Mouse (Mus musculus): ENCODE data around the gene Fam219b. TPM values are rescaled to one million over a fixed set of nuclear protein-coding genes. Genes with fewer than 3 reads are reported as not detected.
A peak's percentile ranks its signal among the peaks of the same experiment; 100 is the strongest.

Gene Fam219b
- 21.0 TPM in 2 replicates for polyA plus RNA-seq (2016; fragmentation: Nextera tagmentation; extraction: Ambion mirVana)

DNA sequence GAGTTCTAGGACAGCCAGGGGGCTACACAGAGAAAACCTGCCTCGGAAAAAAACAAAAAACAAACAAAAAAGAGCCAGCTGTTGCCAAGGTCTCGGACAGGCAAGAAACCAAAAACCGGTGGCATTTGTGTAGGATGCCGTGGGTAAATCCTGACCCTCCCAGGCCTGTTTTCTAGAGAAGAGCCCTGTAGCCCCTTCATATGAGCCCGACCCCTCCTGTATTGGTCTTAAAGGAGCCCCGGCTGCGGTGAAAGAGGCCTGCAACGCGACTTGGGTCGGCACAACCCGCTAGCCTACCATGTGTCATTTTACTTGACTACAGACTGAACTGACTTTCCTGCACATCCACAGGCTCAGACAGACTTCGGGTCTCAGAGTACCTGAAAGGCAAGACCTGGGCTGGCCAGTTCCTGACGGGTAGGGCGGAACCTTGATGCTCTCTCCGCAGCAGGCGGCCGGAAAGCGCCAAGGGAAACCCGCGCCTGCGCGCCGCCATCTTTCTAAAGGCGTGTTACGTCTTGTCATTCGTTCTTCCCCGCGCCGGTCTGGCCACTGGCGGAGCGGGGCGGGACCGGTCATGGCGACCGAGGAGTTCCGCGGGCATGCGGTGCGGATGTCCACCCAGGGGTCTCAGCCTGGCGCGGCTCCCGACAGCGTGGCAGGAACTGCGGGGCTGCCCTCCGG, at the start of gene Fam219b:
TSS of gene Fam219b (plus strand) at position 485 of the 684 bp plus-strand sequence.
- peaks cover 41% of the 10 kb centered on the region for H3K36me3 ChIP-seq
- WGBS: 3% methylated on average over 44 of the region's 45 CpGs

DNA sequence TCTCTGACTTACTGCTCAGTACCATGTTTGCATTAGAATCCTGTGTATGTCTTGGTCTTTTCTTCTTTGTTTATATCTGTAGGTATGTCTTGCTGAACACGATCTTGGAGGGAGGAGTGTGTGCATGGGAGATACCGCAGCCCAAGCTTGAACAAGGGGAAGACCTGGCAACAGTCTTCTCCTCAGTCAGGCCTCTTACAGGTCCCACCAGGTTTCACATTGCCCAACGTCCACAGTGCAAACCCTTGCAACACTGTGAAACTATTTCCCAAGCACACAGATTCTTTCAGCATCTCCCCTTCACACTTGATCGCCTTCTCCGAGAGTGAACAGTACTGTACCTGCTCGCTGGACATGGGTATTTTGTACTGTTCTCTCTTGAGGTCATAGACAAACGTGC, 49.5 kb upstream of the Fam219b start:
- Histone ChIP-seq H3K27me3 (peaks cover 9% of the 10 kb centered on the region; the same call in 1 of the 2 replicates), H3K4me3 (no peak overlapping the region), H3K9ac (replicated peaks) (no peak overlapping the region), H3K27ac (replicated peaks) (no peak overlapping the region), H3K4me2 (replicated peaks) (no peak overlapping the region), H3K9me3 (no peaks in the 10 kb centered on the region), H3K36me3 (no peaks in the 10 kb centered on the region), H3K4me1 (0 out of 2 replicates have a peak, but pooled peaks cover 3% of the 10 kb centered on the region)
- 78% methylated on average over 7 of the region's 7 CpGs for WGBS
- ATAC-seq (ENCODE audit: low FRiP score, low read depth): no peak

More for the DNA sequence above, at the start of gene Fam219b:
- peak; percentile 89 for ATAC-seq (ENCODE audit: low FRiP score, low read depth)
- H3K4me3 ChIP-seq: peak within 1 kb of the TSS; percentile 83
- peaks cover 22% of the 10 kb centered on the region for H3K4me1 ChIP-seq
- H3K27me3 ChIP-seq: no peaks in the 10 kb centered on the region
- no peaks in the 10 kb centered on the region for H3K9me3 ChIP-seq
- H3K27ac ChIP-seq (replicated peaks): peak within 1 kb of the TSS; percentile 86
- H3K4me2 ChIP-seq (replicated peaks): peak within 1 kb of the TSS; percentile 88
- H3K9ac ChIP-seq (replicated peaks): peak within 1 kb of the TSS; percentile 86

DNA sequence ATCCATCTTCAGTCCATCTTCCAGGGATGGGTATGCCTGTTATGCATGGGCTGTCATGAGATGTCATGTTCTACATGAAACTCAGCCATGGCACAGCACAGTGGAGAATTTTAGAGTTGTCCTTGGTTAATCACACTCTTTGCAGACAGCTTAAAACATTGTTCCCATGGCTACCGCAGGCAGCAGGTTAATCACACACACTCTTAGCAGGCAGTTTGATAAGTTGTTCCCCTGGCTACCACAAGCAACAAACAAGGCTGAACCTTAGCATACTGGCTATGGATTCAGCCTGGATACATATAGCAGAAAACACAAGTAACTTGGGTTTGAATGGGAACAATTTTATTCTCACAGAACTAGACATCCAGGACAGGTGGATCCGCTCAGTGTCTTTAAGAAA, 43.8 kb upstream of the Fam219b start:
- Histone ChIP-seq H3K27ac (replicated peaks) (no peak overlapping the region), H3K4me2 (replicated peaks) (no peak overlapping the region), H3K9ac (replicated peaks) (no peak overlapping the region), H3K9me3 (no peaks in the 10 kb centered on the region), H3K4me1 (0 out of 2 replicates have a peak, but pooled peaks cover 2% of the 10 kb centered on the region), H3K36me3 (no peaks in the 10 kb centered on the region), H3K27me3 (0 out of 2 replicates have a peak, but pooled peaks cover 5% of the 10 kb centered on the region), H3K4me3 (no peak overlapping the region)
- no peak for ATAC-seq (ENCODE audit: low FRiP score, low read depth)
- WGBS: 87% methylated on average over 2 of the region's 2 CpGs

DNA sequence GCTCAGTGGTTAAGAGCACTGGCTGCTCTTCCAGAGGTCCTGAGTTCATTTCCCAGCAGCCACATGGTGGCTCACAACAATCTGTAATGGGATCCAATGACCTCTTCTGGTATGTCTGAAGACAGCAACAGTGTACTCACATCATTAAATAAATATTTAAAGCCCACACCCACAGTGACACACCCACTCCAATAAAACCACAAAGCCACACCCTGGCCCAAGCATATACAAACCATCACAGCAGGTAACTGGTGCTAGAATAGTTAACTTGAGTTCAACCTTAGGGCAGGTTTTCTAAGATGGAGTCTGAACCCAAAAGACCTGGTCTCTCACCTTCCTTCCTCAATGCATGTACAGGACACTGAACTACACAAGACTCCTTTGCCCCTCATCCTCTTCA, 42.4 kb upstream of the Fam219b start:
- H3K36me3 ChIP-seq: no peaks in the 10 kb centered on the region
- ATAC-seq (ENCODE audit: low FRiP score, low read depth): no peak
- peaks cover 20% of the 10 kb centered on the region for H3K27me3 ChIP-seq
- no peak overlapping the region for H3K27ac ChIP-seq (replicated peaks)
- no peak overlapping the region for H3K4me2 ChIP-seq (replicated peaks)
- no peak overlapping the region for H3K9ac ChIP-seq (replicated peaks)
- no peaks in the 10 kb centered on the region for H3K9me3 ChIP-seq
- H3K4me1 ChIP-seq: 0 out of 2 replicates have a peak, but pooled peaks cover 4% of the 10 kb centered on the region
- H3K4me3 ChIP-seq: no peak overlapping the region

DNA sequence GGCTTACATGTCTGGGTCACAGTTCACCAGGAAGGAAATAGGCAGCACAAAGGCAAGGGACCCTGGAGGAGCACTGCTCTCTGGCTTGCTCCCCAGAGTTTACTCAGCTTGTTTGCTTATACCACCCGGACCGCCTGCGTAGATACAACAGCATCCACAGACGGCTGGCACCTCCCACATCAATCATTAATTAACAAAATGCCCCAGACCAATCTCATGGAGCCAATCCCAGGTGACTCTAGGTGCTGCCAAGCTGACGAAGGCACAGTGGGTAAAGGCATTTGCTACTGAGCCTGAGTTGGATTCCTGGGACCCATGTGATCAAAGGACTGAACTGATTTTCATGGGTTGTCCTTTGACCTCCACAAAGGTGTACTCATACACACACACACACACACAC, 40.1 kb upstream of the Fam219b start:
- ATAC-seq (ENCODE audit: low FRiP score, low read depth): no peak
- H3K4me1 ChIP-seq: peaks cover 19% of the 10 kb centered on the region
- 71% methylated on average over 5 of the region's 5 CpGs for WGBS
- no peaks in the 10 kb centered on the region for H3K36me3 ChIP-seq
- no peak overlapping the region for H3K4me3 ChIP-seq
- H3K27ac ChIP-seq (replicated peaks): no peak overlapping the region
- H3K9ac ChIP-seq (replicated peaks): no peak overlapping the region
- H3K27me3 ChIP-seq: peaks cover 42% of the 10 kb centered on the region
- H3K4me2 ChIP-seq (replicated peaks): no peak overlapping the region
- no peaks in the 10 kb centered on the region for H3K9me3 ChIP-seq

DNA sequence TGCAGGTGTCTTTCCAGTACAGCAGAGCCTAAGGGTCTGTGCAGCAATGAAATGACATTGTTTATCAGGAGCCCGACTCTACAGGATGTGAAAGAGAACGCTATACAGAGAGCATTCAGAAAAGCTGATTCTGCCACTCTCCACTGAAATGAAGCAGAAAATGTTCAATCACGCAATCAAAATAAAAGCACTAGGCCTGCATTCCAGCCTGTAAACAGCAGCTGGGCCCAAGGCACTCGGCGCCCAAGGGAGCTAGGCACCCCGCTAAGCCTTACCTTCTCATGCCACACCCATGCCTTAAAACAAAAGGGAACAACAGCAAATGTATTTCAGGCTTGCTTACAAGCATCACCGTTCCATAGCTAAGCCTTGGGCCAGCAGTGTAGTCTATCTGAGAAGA, 38.8 kb upstream of the Fam219b start:
- Histone ChIP-seq H3K4me2 (replicated peaks) (no peak overlapping the region), H3K36me3 (no peaks in the 10 kb centered on the region), H3K27me3 (peaks cover 55% of the 10 kb centered on the region), H3K4me1 (peaks cover 31% of the 10 kb centered on the region), H3K9ac (replicated peaks) (no peak overlapping the region), H3K4me3 (no peak overlapping the region), H3K27ac (replicated peaks) (peak overlapping the region; percentile 56), H3K9me3 (no peaks in the 10 kb centered on the region)
- ATAC-seq (ENCODE audit: low FRiP score, low read depth): no peak
- WGBS: 56% methylated on average over 7 of the region's 7 CpGs

DNA sequence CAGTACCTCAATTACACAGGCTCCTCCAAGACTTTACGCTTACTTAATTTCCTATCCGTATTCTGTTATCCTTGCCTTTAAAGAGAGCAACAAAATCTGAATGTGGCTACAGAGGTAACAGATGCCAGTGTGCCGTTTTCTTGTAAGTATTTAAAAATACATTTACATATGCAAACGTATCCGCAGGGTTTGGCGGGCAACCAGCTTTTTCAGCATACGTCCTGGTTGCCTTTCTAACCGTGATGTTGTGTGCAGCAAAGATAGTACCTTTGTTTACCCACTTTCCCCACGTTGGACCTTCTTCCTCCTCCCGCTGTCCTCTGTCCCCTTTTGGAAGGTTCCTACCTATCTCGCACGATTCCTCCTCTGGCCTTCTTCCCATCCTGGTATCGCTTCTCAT, 35.9 kb upstream of the Fam219b start:
- peak overlapping the region; percentile 19 for H3K4me3 ChIP-seq
- peaks cover 84% of the 10 kb centered on the region for H3K27me3 ChIP-seq
- ATAC-seq (ENCODE audit: low FRiP score, low read depth): no peak
- no peaks in the 10 kb centered on the region for H3K9me3 ChIP-seq
- peak overlapping the region; percentile 43; the same call in 1 of the 2 replicates for H3K9ac ChIP-seq (replicated peaks)
- peaks cover 53% of the 10 kb centered on the region for H3K4me1 ChIP-seq
- peak overlapping the region; percentile 72 for H3K4me2 ChIP-seq (replicated peaks)
- H3K36me3 ChIP-seq: no peaks in the 10 kb centered on the region
- peak overlapping the region; percentile 64 for H3K27ac ChIP-seq (replicated peaks)
- 4% methylated on average over 13 of the region's 13 CpGs for WGBS

DNA sequence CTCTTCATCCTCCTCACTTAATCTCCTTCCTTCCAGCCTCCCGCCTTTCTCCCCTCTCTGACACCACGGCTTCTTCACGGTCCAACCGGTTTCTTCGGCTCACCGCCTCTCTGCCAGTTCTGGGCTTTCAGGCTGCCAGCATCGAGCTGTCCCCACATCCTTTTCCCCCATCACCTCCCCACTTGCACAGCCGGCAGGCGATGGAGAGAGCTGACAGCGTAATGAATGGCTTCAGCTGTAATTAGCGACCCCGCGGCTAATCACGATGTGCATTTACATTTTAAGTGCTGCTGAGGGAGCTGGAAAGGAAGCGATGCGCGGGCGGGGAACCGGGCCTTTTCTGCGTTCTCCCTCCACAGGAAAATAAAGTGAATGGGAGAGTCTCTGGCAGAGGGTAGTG, 35.5 kb upstream of the Fam219b start:
- under 1% methylated on average over 20 of the region's 20 CpGs for WGBS
- H3K4me2 ChIP-seq (replicated peaks): peak overlapping the region; percentile 72
- H3K4me3 ChIP-seq: peak overlapping the region; percentile 19
- H3K4me1 ChIP-seq: peaks cover 53% of the 10 kb centered on the region
- H3K36me3 ChIP-seq: no peaks in the 10 kb centered on the region
- no peak for ATAC-seq (ENCODE audit: low FRiP score, low read depth)
- peak overlapping the region; percentile 64 for H3K27ac ChIP-seq (replicated peaks)
- peaks cover 88% of the 10 kb centered on the region for H3K27me3 ChIP-seq
- no peaks in the 10 kb centered on the region for H3K9me3 ChIP-seq
- H3K9ac ChIP-seq (replicated peaks): peak overlapping the region; percentile 43; the same call in 1 of the 2 replicates

DNA sequence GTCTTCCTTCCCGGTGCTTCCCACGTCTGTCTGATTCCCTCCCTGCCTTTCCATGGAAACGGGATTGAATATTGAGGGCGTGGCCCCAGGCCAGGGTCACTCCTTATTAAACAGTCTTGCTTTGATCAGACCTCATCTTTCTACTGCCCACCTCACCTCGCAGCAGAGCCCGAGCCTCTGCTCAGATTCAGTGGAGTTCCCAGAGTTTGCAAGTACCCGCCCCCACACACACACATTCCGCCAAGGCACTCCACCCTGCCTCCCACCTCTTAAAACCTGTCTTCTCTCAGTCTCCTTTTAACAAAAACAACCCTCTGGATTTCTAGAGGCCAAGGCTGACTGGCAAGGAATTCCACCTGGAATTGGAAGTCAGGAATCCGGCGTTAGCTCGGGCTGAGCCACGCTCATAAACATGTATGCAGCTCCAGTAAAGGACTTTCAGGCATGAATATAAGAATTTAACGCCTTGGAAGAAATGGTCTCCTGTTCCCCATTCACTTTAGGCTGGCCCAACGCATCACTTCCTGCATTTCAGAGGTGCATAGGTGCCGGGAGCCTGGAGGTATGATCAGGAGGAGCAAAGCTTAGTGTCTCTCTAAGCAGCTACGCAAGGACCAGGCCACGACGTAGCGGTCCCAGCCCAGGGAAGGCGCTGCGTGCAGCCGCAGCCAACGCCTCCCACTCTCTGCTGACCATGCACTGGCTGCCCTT, 34.3 kb upstream of the Fam219b start:
- H3K9ac ChIP-seq (replicated peaks): no peak overlapping the region
- 2% methylated on average over 23 of the region's 23 CpGs for WGBS
- H3K4me3 ChIP-seq: peak overlapping the region; percentile 43
- peak overlapping the region; percentile 2; the same call in 1 of the 2 replicates for H3K27ac ChIP-seq (replicated peaks)
- H3K4me2 ChIP-seq (replicated peaks): peak overlapping the region; percentile 72
- peaks cover 89% of the 10 kb centered on the region for H3K27me3 ChIP-seq
- H3K9me3 ChIP-seq: no peaks in the 10 kb centered on the region
- peaks cover 53% of the 10 kb centered on the region for H3K4me1 ChIP-seq
- ATAC-seq (ENCODE audit: low FRiP score, low read depth): no peak
- no peaks in the 10 kb centered on the region for H3K36me3 ChIP-seq

DNA sequence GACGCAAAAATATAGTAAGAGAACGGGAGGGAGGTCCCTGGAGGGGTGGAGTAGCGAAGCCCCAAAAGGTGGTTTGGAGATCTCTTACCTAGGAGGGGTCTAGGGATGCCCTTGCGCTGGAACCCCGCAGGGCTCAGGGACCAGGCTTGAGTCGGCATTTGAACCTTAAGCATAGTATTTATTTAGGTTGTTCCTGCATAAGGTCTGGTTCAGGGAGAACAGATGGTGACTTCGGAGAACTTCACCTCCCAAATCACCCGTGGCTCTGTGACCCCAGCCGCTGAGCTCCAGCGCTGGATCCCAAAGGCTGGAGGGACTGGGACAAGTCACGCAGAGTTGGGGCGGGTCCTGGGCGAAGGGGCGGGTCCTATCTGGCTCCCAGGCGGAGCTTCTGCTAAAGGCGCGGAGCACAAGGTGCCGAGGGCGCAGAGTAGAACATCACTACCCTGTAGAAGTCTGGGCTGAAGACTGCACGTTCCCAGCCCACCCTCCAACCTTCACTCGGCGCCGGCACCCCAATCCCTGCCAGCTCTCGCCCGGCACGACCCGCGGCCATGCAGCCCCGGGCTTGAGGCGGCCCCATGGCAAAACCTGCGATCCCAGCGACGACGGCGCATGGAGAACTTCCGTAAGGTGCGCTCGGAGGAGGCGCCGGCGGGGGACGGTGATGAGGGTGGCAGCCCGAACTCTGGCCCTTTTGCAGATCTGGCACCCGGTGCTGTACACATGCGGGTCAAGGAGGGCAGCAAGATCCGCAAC, 33.5 kb upstream of the Fam219b start, which contains the start of gene Rpp25:
TSS of gene Rpp25 (plus strand) at position 405 of the 759 bp plus-strand sequence.
- Histone ChIP-seq H3K4me3 (peak within 1 kb of the TSS; percentile 43), H3K4me1 (peaks cover 49% of the 10 kb centered on the region), H3K27ac (replicated peaks) (peak within 1 kb of the TSS; percentile 84), H3K36me3 (no peaks in the 10 kb centered on the region), H3K27me3 (peaks cover 85% of the 10 kb centered on the region), H3K9me3 (no peaks in the 10 kb centered on the region), H3K4me2 (replicated peaks) (peak within 1 kb of the TSS; percentile 72), H3K9ac (replicated peaks) (peak within 1 kb of the TSS; percentile 35)
- WGBS: under 1% methylated on average over 43 of the region's 46 CpGs
- peak; percentile 57 for ATAC-seq (ENCODE audit: low FRiP score, low read depth)

DNA sequence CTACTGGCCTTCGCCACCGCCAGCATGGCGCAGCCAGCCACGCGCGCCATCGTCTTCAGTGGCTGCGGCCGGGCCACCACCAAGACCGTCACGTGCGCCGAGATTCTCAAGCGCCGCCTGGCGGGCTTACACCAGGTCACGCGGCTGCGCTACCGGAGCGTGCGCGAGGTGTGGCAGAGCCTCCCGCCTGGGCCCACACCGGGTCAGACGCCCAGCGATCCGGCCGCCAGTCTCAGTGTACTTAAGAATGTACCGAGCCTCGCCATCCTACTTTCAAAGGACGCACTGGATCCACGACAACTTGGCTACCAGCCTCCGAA, 33.0 kb upstream of the Fam219b start:
- Histone ChIP-seq H3K4me2 (replicated peaks) (peak overlapping the region; percentile 72), H3K36me3 (no peaks in the 10 kb centered on the region), H3K4me3 (peak overlapping the region; percentile 43), H3K4me1 (peaks cover 49% of the 10 kb centered on the region), H3K27ac (replicated peaks) (peak overlapping the region; percentile 84), H3K27me3 (peaks cover 79% of the 10 kb centered on the region), H3K9ac (replicated peaks) (peak overlapping the region; percentile 35), H3K9me3 (no peaks in the 10 kb centered on the region)
- ATAC-seq (ENCODE audit: low FRiP score, low read depth): peak; percentile 53
- 0% methylated on average over 34 of the region's 34 CpGs for WGBS

DNA sequence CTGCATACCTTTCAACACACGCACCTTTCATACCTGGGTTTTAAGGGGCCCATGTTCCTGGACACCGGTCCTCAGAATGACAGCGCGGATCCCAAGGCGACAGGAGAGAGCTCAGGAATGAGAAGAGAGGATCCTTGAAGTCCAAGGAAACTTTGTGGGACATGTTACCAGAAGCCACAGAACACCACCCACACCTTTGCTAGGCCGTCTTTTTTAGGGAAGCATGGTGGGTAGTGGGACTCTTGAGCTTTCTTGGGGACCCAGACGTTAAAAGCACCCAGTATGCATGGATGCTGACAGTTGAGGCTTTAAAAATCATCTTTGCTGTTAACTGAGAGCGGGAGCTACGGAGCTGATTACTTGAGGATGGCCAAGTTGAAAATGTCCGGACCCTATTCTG, 32.4 kb upstream of the Fam219b start:
- no peak for ATAC-seq (ENCODE audit: low FRiP score, low read depth)
- WGBS: 41% methylated on average over 10 of the region's 10 CpGs
- Histone ChIP-seq H3K4me2 (replicated peaks) (peak overlapping the region; percentile 72), H3K4me1 (peaks cover 49% of the 10 kb centered on the region), H3K36me3 (no peaks in the 10 kb centered on the region), H3K27me3 (peaks cover 74% of the 10 kb centered on the region), H3K27ac (replicated peaks) (peak overlapping the region; percentile 84), H3K4me3 (peak overlapping the region; percentile 43), H3K9ac (replicated peaks) (no peak overlapping the region), H3K9me3 (no peaks in the 10 kb centered on the region)

All from midbrain, embryonic 12.5 days (tissue).